8 mouse cellular contexts compared by ENCODE assay signal in genomic region chr19:34747969-34748368, GRCm38 (mm10). TPM values are rescaled to one million over a fixed set of nuclear protein-coding genes. Genes with fewer than 3 reads are reported as not detected.
DNase-seq lines count a peak whose midpoint lies in the region; ATAC-seq and TF ChIP-seq lines count a peak whose summit lies in the region.
"Not testable (repeated sequence)": the region's sequence is repeated elsewhere in the genome, so short reads cannot be mapped to it uniquely, and the experiment has no call there.
"Had no signal": no experiment of that assay in that cellular context is flagged by ENCODE, and none has a peak within 500 bp of the region (broad histone marks: within the 10 kb centered on the region; RNA-seq: fewer than 3 reads in every experiment).

No protein-coding gene starts in this region.

- not testable (repeated sequence) for H3K79me2 ChIP-seq in liver, adult 2 months (ENCODE audit: control insufficient read depth, insufficient read depth, low read length)

- WGBS in heart, embryonic 11.5 days (ENCODE audit: insufficient replicate concordance) = 88% methylated on average over 6 of the region's 6 CpGs
- 89% methylated on average over 6 of the region's 6 CpGs for WGBS in heart, embryonic 14.5 days
- WGBS in hindbrain, embryonic 15.5 days = 95% methylated on average over 6 of the region's 6 CpGs
- 23% methylated on average over 6 of the region's 6 CpGs for whole genome bisulfite sequencing in liver, adult 2 months
- 77% methylated on average over 6 of the region's 6 CpGs for WGBS in lung, embryonic 14.5 days
- 84% methylated on average over 6 of the region's 6 CpGs for WGBS in lung, embryonic 16.5 days

- H3K9ac ChIP-seq in heart, embryonic 11.5 days (ENCODE audit: low read depth, low read length); heart, embryonic 14.5 days (ENCODE audit: low read length); hindbrain, embryonic 15.5 days; lung, embryonic 14.5 days; lung, embryonic 16.5 days (ENCODE audit: low read length): not testable (repeated sequence)
- peak overlapping the region; percentile 98 for H3K9ac ChIP-seq in liver, adult 2 months (ENCODE audit: low read depth, low read length)

- TF ChIP-seq POLR2A in liver, adult 2 months (IDR thresholded peaks at IDR 0.05; ENCODE audit: extremely low read depth, insufficient read depth, low read length) = not testable (repeated sequence)

- not testable (repeated sequence) for ATAC-seq in heart, embryonic 11.5 days (replicated peaks; ENCODE audit: insufficient number of reproducible peaks, low FRiP score, low TSS enrichment); heart, embryonic 14.5 days (ENCODE audit: insufficient number of reproducible peaks, insufficient read depth, low FRiP score, low read depth); hindbrain, embryonic 15.5 days (ENCODE audit: low FRiP score, low read depth); lung, embryonic 14.5 days (ENCODE audit: insufficient read depth); lung, embryonic 16.5 days (ENCODE audit: low read depth)

- peak overlapping the region; percentile 89 for H3K4me2 ChIP-seq in heart, embryonic 11.5 days
- H3K4me2 ChIP-seq in heart, embryonic 14.5 days (ENCODE audit: low read length) = peak overlapping the region; percentile 93; the same call in 1 of the 2 replicates
- 0 out of 2 replicates have a peak overlapping the region, but pooled peaks have one; percentile 100 for H3K4me2 ChIP-seq in hindbrain, embryonic 15.5 days
- peak overlapping the region; percentile 87 for H3K4me2 ChIP-seq in lung, embryonic 14.5 days
- H3K4me2 ChIP-seq in lung, embryonic 16.5 days (ENCODE audit: low read depth, low read length) = peak overlapping the region; percentile 95

- not testable (repeated sequence) for H3K36me3 ChIP-seq in heart, embryonic 11.5 days (ENCODE audit: control insufficient read depth, insufficient read depth, low read length); heart, embryonic 14.5 days (ENCODE audit: control insufficient read depth, insufficient read depth, low read length); hindbrain, embryonic 15.5 days; liver, adult 2 months (ENCODE audit: control insufficient read depth, insufficient read depth, low read length); lung, embryonic 14.5 days (ENCODE audit: insufficient read depth); lung, embryonic 16.5 days (ENCODE audit: control insufficient read depth, insufficient read depth, low read length)

- TF ChIP-seq CTCF in liver, adult 2 months (IDR thresholded peaks at IDR 0.05; ENCODE audit: low read depth, low read length); lung, embryonic 14.5 days (IDR thresholded peaks at IDR 0.05; ENCODE audit: low read depth): not testable (repeated sequence)

- DNase-seq in liver, adult 2 months (ENCODE audit: extremely low read depth, low read depth, low spot score) = peak; percentile 93
- DNase-seq in lung, embryonic 14.5 days = not testable (repeated sequence)

- H3K27ac ChIP-seq in heart, embryonic 11.5 days (ENCODE audit: low read depth, low read length); heart, embryonic 14.5 days (replicated peaks in 1 of 2; ENCODE audit: control insufficient read depth in 1 of 2, insufficient read depth in 1 of 2, low read depth in 2 of 2, low read length in 2 of 2); hindbrain, embryonic 15.5 days (replicated peaks); lung, embryonic 16.5 days (ENCODE audit: low read length): not testable (repeated sequence)
- H3K27ac ChIP-seq in liver, adult 2 months (replicated peaks; ENCODE audit: insufficient read depth, low read depth, low read length) = peak overlapping the region; percentile 88
- H3K27ac ChIP-seq in lung, embryonic 14.5 days (ENCODE audit: low read depth) = peak overlapping the region; percentile 92; the same call in 1 of the 2 replicates

- not testable (repeated sequence) for H3K4me3 ChIP-seq in heart, embryonic 11.5 days (ENCODE audit: low read depth, low read length); heart, embryonic 14.5 days (ENCODE audit: control insufficient read depth in 1 of 2, insufficient read depth in 1 of 2, low read depth in 1 of 2, low read length in 2 of 2); hindbrain, embryonic 15.5 days; lung, embryonic 16.5 days (ENCODE audit: low read length)
- H3K4me3 ChIP-seq in liver, adult 2 months (ENCODE audit: insufficient read depth, low read depth, low read length) = peak overlapping the region; percentile 18; the same call in 1 of the 2 replicates
- H3K4me3 ChIP-seq in lung, embryonic 14.5 days (ENCODE audit: low read depth, low read length) = peak overlapping the region; percentile 65; the same call in 1 of the 2 replicates

- H3K4me1 ChIP-seq in heart, embryonic 11.5 days (ENCODE audit: control insufficient read depth, insufficient read depth, low read length) = peaks cover 13% of the 10 kb centered on the region
- H3K4me1 ChIP-seq in heart, embryonic 14.5 days (ENCODE audit: control insufficient read depth in 2 of 2, insufficient read depth in 2 of 2, low read length in 2 of 2) = peaks cover 5 to 13% of the 10 kb centered on the region in 2 experiments; a peak in 2 of 4 replicates
- peaks cover 12% of the 10 kb centered on the region for H3K4me1 ChIP-seq in hindbrain, embryonic 15.5 days (replicated peaks)
- not testable (repeated sequence) for H3K4me1 ChIP-seq in liver, adult 2 months (ENCODE audit: control insufficient read depth, insufficient read depth, low read length); lung, embryonic 14.5 days (ENCODE audit: insufficient read depth); lung, embryonic 16.5 days (replicated peaks; ENCODE audit: control insufficient read depth, insufficient read depth, low read length)

- H3K9me3 ChIP-seq in heart, embryonic 11.5 days (replicated peaks; ENCODE audit: control insufficient read depth, low read length); heart, embryonic 14.5 days (ENCODE audit: control insufficient read depth, low read length); hindbrain, embryonic 15.5 days; lung, embryonic 14.5 days (ENCODE audit: low read depth, low read length); lung, embryonic 16.5 days (ENCODE audit: control insufficient read depth, low read length): not testable (repeated sequence)

- not testable (repeated sequence) for H3K27me3 ChIP-seq in heart, embryonic 11.5 days (ENCODE audit: control insufficient read depth, insufficient read depth, low read length); heart, embryonic 14.5 days (ENCODE audit: control insufficient read depth, insufficient read depth, low read length); liver, adult 2 months (ENCODE audit: control insufficient read depth, insufficient read depth, low read length); lung, embryonic 14.5 days (ENCODE audit: insufficient read depth, low read length); lung, embryonic 16.5 days (ENCODE audit: control insufficient read depth, insufficient read depth, low read depth, low read length)
- H3K27me3 ChIP-seq in hindbrain, embryonic 15.5 days = peaks cover 14% of the 10 kb centered on the region

RNA-seq across cellular contexts. Expression of gene Slc16a12, which starts 0.9 kb away (rescaled TPM):
- polyA plus RNA-seq in heart, embryonic 11.5 days (2014; fragmentation: Nextera tagmentation; extraction: Ambion mirVana) = 37.2 and 41.1 TPM in 2 replicates
- polyA plus RNA-seq in heart, embryonic 14.5 days (2014; fragmentation: Nextera tagmentation; extraction: Ambion mirVana) = 19.7 and 20.2 TPM in 2 replicates
- polyA plus RNA-seq in hindbrain, embryonic 15.5 days (2015; fragmentation: Nextera tagmentation; extraction: Ambion mirVana) = 2.7 and 2.8 TPM in 2 replicates
- 65.6 and 85.9 TPM in 2 replicates for total RNA-seq in liver, adult 2 months (2014; rRNA removed)
- 18.6 and 23.1 TPM in 2 replicates for polyA plus RNA-seq in liver, adult 2 months (2012; rRNA removed)
- 13.4 and 15.4 TPM in 2 replicates for polyA plus RNA-seq in lung, embryonic 14.5 days (2014; fragmentation: Nextera tagmentation; extraction: Ambion mirVana)
- polyA plus RNA-seq in lung, embryonic 16.5 days (2015; fragmentation: Nextera tagmentation; extraction: Ambion mirVana) = 15.7 and 16.0 TPM in 2 replicates
- total RNA-seq: MEL had no signal
- polyA plus RNA-seq: erythroblast, embryonic 14.5 days had no signal
